ENCODE assay signal across 26 mouse cellular contexts in genomic region chr16:72088053-72088452, GRCm38 (mm10).
DNase-seq lines count a peak whose midpoint lies in the region; ATAC-seq and TF ChIP-seq lines count a peak whose summit lies in the region.
"Had no signal": no experiment of that assay in that cellular context is flagged by ENCODE, and none has a peak within 500 bp of the region (broad histone marks: within the 10 kb centered on the region; RNA-seq: fewer than 3 reads in every experiment).

No protein-coding gene starts in this region.

- ATAC-seq in forebrain, postnatal 0 days, result peak; percentile 62; the same call in 1 of the 2 replicates
- ATAC-seq: intestine, embryonic 16.5 days had no signal

- no peak overlapping the region for H3K4me2 ChIP-seq in forebrain, postnatal 0 days (ENCODE audit: low read depth)
- H3K4me2 ChIP-seq: embryonic facial prominence, embryonic 12.5 days; heart, embryonic 15.5 days; liver, embryonic 11.5 days; neural tube, embryonic 15.5 days; stomach, embryonic 15.5 days had no signal

- TF ChIP-seq CTCF in layer of hippocampus, adult 2 months (conservative IDR thresholded peaks at IDR 0.05), result no peak
- no peak for TF ChIP-seq CTCF in forebrain, postnatal 0 days (IDR thresholded peaks at IDR 0.05; ENCODE audit: low read depth)

- H3K27ac ChIP-seq in layer of hippocampus, adult 2 months, result no peak overlapping the region
- no peak overlapping the region for H3K27ac ChIP-seq in forebrain, postnatal 0 days (ENCODE audit: low read depth, low read length)
- no peak overlapping the region for H3K27ac ChIP-seq in limb, embryonic 10.5 days
- H3K27ac ChIP-seq: embryonic facial prominence, embryonic 12.5 days; heart, adult 2 months; heart, embryonic 15.5 days; left cerebral cortex, adult 2 months; neural tube, embryonic 15.5 days; stomach, embryonic 15.5 days had no signal

- no peaks in the 10 kb centered on the region for H3K36me3 ChIP-seq in forebrain, postnatal 0 days (ENCODE audit: insufficient read depth)
- no peaks in the 10 kb centered on the region for H3K36me3 ChIP-seq in limb, embryonic 10.5 days
- H3K36me3 ChIP-seq: embryonic facial prominence, embryonic 12.5 days; G1E; heart, embryonic 15.5 days; neural tube, embryonic 15.5 days; stomach, embryonic 15.5 days had no signal

- no peak overlapping the region for H3K9ac ChIP-seq in forebrain, postnatal 0 days
- H3K9ac ChIP-seq: embryonic facial prominence, embryonic 12.5 days; heart, embryonic 15.5 days; neural tube, embryonic 15.5 days; stomach, embryonic 15.5 days had no signal

- 19% methylated on average over 4 of the region's 4 CpGs for WGBS in forebrain, postnatal 0 days
- 64% methylated on average over 4 of the region's 4 CpGs for WGBS in limb, embryonic 10.5 days

- 0 out of 2 replicates have a peak, but pooled peaks cover 3% of the 10 kb centered on the region for H3K9me3 ChIP-seq in forebrain, postnatal 0 days (ENCODE audit: low read length)
- H3K9me3 ChIP-seq in limb, embryonic 10.5 days (replicated peaks), result no peaks in the 10 kb centered on the region
- H3K9me3 ChIP-seq: embryonic facial prominence, embryonic 12.5 days; neural tube, embryonic 15.5 days; stomach, embryonic 15.5 days had no signal

- H3K27me3 ChIP-seq in forebrain, postnatal 0 days (ENCODE audit: insufficient read depth, low read length), result no peaks in the 10 kb centered on the region
- H3K27me3 ChIP-seq in limb, embryonic 10.5 days (ENCODE audit: low read depth, poor library complexity, severe bottlenecking), result no peaks in the 10 kb centered on the region
- H3K27me3 ChIP-seq: embryonic facial prominence, embryonic 12.5 days; heart, embryonic 15.5 days; megakaryocyte, embryonic 14.5 days; neural tube, embryonic 15.5 days; stomach, embryonic 15.5 days had no signal

- no peaks in the 10 kb centered on the region for H3K4me1 ChIP-seq in forebrain, postnatal 0 days (ENCODE audit: insufficient read depth)
- no peaks in the 10 kb centered on the region for H3K4me1 ChIP-seq in limb, embryonic 10.5 days
- H3K4me1 ChIP-seq: embryonic facial prominence, embryonic 12.5 days; heart, embryonic 15.5 days; megakaryocyte, embryonic 14.5 days; stomach, embryonic 15.5 days had no signal

- H3K4me3 ChIP-seq in layer of hippocampus, adult 2 months, result 0 out of 2 replicates have a peak overlapping the region, but pooled peaks have one; percentile 6
- H3K4me3 ChIP-seq in forebrain, postnatal 0 days (ENCODE audit: low read depth, low read length), result no peak overlapping the region
- no peak overlapping the region for H3K4me3 ChIP-seq in limb, embryonic 10.5 days
- H3K4me3 ChIP-seq: embryonic facial prominence, embryonic 12.5 days; heart, adult 2 months; heart, embryonic 15.5 days; left cerebral cortex, adult 2 months; megakaryocyte, embryonic 14.5 days; myocyte; neural tube, embryonic 15.5 days; stomach, embryonic 15.5 days had no signal

- DNase-seq in cerebellum, postnatal 14 days, result peak; percentile 30 to 38
- no peak for DNase-seq in cerebellum, adult 11 months
- peak in 1 of 2 experiments; percentile 8 for DNase-seq in layer of hippocampus, adult 2 months (ENCODE audit: low spot score in 2 of 2)
- no peak for DNase-seq in layer of hippocampus, adult 9-11 months
- DNase-seq in Muller cell, postnatal 12 days (ENCODE audit: inconsistent ontology term), result peak; percentile 40
- DNase-seq in forebrain, postnatal 0 days, result peak; percentile 54
- no peak for DNase-seq in limb, embryonic 10.5 days (ENCODE audit: low spot score)
- DNase-seq in spleen, postnatal 14 days (ENCODE audit: low spot score in 2 of 2), result no peak
- DNase-seq: adrenal gland, postnatal 25 days; cerebellum, adult 2 months; gastrocnemius, postnatal 25 days; heart, adult 2 months; kidney, postnatal 4 days; lung, adult 18-20 months; right cerebral cortex, postnatal 14 days; thymus, adult 18-20 months had no signal

Comparison
In these comparisons a context has a peak if more than half of its experiments do, and no peak if none do; other contexts are left out.
1. DNase-seq: peak in cerebellum, postnatal 14 days (2 of 2), Muller cell, postnatal 12 days (single experiment) and forebrain, postnatal 0 days (single experiment); none in cerebellum, adult 11 months (single experiment), layer of hippocampus, adult 9-11 months (single experiment), limb, embryonic 10.5 days (single experiment) and spleen, postnatal 14 days (0 of 2).